Mouse (Mus musculus): ENCODE measurements around the gene Wdr4.

The Wdr4 gene

GRCm38 (mm10) chr17:31445061-31445731 lies 74.6 kb downstream of the Wdr4 start:
- no peak for DNase-seq (ENCODE audit: low spot score)

Data from ovary, postnatal 10 days (tissue).